Mouse (Mus musculus): ENCODE measurements at regions not wholly inside any gene's neighbourhood (a gene's known extent, or its start where the extent isn't known, plus 50 kb on each side); places are given as distances from the start of the nearest gene placed in this dataset.
"Not testable (repeated sequence)": the region's sequence is repeated elsewhere in the genome, so short reads cannot be mapped to it uniquely, and the experiment has no call there.

GRCm38 (mm10) chr3:33440905-33441304 lies 297.9 kb upstream of the Pex5l start:
- DNase-seq: no peak

GRCm38 (mm10) chr3:33440500-33440899 lies 297.5 kb upstream of the Pex5l start:
- DNase-seq: no peak

DNA sequence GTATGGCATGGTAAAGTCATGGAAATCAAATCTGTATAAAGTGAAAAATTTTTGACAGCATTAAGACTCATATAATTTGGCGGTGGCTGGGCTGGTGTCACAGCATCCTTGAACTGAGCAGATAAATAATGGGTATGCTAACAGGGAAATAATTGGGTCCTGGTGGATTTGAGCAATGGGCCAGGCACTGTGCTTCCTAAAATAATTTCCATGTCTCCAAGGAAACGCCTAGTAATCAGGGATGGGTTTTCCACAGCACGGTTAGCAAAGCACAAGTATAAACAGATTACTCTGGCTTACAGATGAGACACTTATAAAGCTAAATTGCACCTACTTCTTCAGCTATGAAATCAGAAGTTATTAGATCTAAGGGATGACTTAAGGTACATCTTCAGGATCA lies 273.9 kb upstream of the Pex5l start:
- DNase-seq: no peak

GRCm38 (mm10) chr3:33416321-33416720 lies 273.3 kb upstream of the Pex5l start:
- no peak for DNase-seq

- no peak for DNase-seq
Measured at GRCm38 (mm10) chr3:33401904-33402303, 258.9 kb upstream of the Pex5l start.

DNA sequence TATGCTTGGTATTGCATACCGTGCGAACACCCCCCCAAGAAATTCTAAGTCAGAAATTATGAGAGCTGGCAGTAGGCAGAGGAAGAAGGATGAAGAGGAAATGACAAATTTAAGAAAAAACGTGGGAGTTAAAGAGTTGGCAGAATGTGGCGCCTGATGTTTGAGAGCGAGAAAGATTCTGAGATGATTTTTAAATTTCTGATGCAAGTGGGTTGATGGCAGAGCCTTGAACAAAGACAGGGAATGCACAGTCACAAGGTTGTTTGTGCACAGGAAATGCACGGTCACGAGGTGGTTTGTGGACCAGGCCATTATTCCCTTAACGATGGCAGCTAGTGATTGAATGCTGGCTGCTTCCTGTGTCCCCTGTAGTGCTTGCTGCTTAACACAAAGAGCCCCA lies 256.3 kb upstream of the Pex5l start:
- no peak for DNase-seq

- no peak for DNase-seq
Measured at GRCm38 (mm10) chr3:33398326-33398725, 255.3 kb upstream of the Pex5l start.

GRCm38 (mm10) chr3:33397217-33397616 lies 254.2 kb upstream of the Pex5l start:
- DNase-seq: no peak

- DNase-seq: no peak
Measured at GRCm38 (mm10) chr3:33392541-33392822, 249.4 kb upstream of the Pex5l start.

DNA sequence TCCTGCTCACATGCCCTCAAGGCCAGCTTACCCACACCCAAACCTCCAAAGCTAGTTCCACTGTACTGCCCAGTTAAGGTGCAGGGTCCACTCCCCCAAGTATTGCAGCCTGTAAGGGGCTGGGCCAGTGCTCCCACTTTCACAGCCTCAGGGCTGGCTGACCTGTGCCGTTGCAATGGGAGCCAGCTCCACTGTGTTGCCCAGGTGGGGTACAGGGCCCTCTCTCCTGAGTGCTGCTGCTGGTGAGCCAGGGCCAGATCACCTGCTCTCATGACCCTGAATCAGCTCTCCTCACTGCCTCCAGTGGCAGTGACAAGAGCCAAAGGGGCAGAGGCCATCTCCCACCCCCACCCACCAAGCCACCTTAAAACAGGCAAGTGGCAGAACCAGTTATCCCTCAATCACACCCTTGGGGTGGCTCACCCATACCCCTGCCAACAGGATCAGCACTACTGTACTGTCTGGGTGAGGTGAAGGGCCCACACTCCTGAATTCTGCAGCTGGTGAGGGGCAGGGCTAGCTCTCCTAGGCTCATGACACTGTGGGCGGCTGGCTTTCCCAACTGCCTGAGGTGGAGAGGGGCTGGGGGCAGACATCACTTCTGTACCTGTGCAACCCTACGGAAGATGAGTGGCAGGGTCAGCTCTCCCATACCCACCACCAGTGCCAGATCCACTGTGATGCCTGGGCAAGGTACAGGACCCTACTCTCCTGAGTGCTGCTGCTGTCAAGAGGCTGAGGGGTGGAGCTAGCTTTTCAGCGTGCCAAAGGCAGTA lies 248.9 kb upstream of the Pex5l start:
- no peak for DNase-seq

DNA sequence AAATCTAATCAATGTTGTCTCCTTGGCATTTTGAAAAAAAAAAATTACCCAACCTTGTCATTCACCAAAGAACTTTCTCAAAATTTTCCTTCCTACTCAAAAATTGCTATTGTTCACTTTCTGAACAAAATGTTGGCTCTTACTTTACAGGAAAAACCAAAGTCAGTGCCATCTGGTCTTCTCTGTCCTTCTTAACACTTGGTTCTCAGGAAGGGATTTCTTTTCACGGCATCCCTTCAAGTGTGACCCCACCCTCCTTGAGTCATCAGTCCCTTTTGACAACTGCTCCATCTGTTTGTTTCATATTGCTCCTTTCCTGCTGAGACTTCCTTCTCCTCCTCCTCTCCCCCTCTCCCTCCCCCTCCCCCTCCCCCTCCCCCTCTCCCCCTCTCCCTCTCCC lies 245.1 kb upstream of the Pex5l start:
- DNase-seq: no peak

GRCm38 (mm10) chr3:33383622-33384021 lies 240.6 kb upstream of the Pex5l start:
- DNase-seq: no peak

- DNase-seq: no peak
Measured at GRCm38 (mm10) chr3:33379604-33380003, 236.6 kb upstream of the Pex5l start.

DNA sequence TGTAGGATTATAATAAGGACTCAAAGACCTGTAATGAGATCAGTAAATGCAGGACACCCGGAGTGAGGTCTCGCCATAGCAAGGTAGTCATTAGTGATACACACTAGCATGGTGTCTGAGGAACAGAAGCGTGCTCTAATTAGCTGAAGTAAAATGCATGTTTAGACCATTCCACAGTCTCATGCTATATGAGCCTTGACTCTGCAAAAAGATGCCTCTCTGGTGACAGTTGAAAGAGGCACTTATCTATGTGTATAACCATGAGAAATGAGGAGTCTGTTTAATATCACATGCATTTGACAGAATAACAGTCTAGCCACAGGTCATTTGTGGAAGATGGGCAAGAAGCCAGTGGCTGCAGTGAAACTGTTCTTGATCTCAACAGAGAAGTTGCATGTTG lies 232.1 kb upstream of the Pex5l start:
- DNase-seq: no peak

DNA sequence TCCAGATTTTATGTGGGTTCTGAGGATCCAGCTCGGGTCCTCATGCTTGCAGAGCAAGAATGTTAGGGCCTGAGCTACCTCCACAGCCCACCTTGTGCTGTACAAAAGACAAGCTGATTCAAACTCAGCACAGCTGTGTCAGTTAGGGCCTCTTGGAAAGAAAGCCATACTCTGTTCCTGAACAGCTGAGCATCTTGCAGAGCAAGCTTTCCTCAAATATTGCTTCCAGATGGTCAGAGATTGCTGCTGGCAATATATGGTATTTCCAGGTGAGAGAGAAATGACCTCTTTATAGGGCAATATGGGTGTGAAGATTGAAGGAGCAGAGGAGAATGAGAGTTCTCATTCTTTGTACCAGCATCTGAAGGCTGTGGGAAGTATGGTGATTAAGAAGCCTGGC lies 229.8 kb upstream of the Pex5l start:
- DNase-seq: no peak

DNA sequence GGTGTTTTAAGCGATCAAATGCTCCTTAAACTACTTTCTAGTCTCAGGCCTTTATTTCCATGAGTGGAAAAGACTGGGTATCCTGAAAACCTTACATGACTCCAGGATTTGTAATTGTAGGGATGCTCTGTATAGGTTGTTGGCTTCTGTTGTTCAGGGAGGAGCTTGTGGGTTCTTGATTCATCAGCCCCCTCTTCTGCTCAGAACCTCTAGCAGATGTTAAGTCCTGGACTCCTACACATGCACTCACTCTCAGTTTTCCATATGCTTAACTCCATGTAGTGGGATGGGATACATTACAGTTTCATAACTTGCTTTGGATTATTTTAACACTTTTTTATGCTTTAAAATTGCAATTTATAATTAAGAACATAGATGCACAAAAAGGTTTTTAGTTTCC lies 220.5 kb upstream of the Pex5l start:
- DNase-seq: no peak

DNA sequence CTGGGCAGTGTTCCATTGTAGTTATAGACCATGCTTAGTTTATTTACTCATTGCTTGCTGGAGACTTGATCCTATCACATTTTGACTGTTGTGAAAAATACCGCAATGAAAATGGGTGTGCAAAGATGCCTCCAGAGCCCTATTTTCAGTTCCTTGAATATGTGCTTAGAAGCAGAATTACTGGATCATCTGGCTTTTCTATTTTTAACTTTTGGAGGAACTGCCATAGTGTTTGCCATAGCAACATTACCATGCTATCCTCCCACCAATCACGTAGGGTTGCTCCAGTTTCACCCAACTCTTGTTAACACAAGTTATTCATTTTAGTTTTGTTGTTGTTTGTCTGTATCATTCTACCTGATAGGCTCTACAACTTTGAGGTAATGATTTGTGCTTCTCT lies 217.0 kb upstream of the Pex5l start:
- no peak for DNase-seq

DNA sequence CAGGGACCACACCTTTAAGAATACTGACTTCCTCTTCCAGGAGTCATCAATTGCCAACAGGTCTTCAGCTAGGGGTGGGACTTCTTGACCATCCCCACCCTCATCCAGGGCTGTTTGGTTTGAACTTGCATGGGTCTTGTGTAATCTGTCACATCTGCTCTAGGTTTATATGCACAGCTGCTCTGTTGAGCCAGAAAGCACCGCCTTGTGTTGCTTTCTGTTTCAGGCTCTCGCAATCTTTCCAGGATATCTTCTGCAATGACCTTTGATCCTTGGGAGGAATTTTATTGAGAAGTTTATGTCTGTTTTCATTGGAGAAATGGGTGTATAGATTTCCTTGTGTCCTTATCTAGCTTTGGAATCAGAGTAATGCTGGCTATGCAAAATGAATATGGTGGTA lies 210.8 kb upstream of the Pex5l start:
- DNase-seq: no peak

DNA sequence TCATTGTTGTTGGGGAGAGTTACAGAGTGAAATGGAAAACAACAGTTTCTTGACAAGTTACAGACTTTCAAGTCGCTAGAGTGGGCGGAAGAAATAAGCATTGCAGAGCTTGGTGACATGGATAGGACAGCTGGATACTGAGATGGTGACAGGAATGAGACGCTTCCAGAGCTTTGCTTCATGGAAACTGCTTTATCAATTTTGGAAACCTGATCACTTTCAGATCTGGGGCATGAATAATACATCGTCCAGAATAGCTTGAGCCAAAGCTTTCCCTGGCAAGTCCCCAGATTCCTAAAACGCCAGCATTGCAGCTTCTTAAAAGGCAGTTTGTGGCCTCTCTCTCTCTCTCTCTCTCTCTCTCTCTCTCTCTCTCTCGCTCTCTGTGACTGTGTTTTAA lies 207.9 kb upstream of the Pex5l start:
- DNase-seq: no peak

GRCm38 (mm10) chr3:33334056-33334455 lies 191.0 kb upstream of the Pex5l start:
- DNase-seq: no peak

DNA sequence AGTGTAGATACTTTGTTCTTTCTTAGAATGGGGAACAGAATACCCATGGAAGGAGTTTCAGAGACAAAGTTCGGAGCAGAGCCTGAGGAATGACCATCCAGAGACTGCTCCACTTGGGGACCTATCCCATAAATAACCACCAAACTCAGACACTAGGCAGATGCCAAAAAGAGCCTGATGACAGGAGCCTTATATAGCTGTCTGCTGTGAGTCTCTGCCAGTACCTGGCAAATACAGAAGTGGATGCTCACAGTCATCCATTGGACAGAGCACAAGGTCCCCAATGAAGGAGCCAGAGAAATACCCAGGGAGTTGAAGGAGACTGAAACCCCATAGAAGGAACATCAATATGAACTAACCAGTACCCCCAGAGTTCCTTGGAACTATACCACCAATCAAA lies 174.6 kb upstream of the Pex5l start:
- DNase-seq: not testable (repeated sequence)

- DNase-seq: no peak
Measured at GRCm38 (mm10) chr3:33312230-33312825, 169.3 kb upstream of the Pex5l start.

- DNase-seq: peak; percentile 5 to 21
Measured at GRCm38 (mm10) chr3:33308212-33308611, 165.2 kb upstream of the Pex5l start.

- DNase-seq: no peak
Measured at GRCm38 (mm10) chr3:33306169-33306568, 163.1 kb upstream of the Pex5l start.

DNA sequence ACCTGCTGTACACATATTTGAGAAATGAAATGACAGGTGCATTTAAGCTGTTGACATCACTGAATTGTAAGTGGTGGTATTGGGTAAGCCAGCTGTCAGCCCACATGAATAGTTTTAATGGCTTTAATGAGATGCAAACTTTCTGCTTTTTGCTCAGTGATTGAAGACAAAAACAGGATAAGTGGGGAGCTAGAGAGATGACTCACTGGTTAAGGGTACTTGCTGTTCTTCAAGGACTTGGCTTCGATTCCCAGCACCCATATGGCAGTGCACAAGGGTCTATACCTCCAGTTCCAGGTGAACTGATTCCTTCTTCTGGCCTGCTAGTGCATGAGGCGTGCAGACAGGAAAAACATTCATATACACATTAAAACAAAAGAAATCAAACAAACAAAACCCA lies 162.7 kb upstream of the Pex5l start:
- DNase-seq: no peak

Data from B cell, adult 2 months (primary cell).